Mouse (Mus musculus): Measurements from ENCODE around the gene Mlf2. TPM values are rescaled to one million over a fixed set of nuclear protein-coding genes. Genes with fewer than 3 reads are reported as not detected.

The Mlf2 gene
- 547 TPM for polyA plus RNA-seq (2012; fragmentation: generic; extraction: Trizol)
- long read RNA-seq, experiment 1, transcript Mlf2-201 (9 exons, 1,451 nt): minor isoform, 8 of 255 reads
- long read RNA-seq, experiment 1, transcript Mlf2-202 (9 exons, 1,475 nt): major isoform, 188 of 255 reads
- long read RNA-seq, experiment 1, partial matches to known transcripts: 25 of 255 reads
- long read RNA-seq, experiment 1, other reads (novel, unspliced or antisense): 34 of 255 reads
- long read RNA-seq, experiment 2, transcript Mlf2-201 (9 exons, 1,451 nt): minor isoform, 22 of 682 reads
- long read RNA-seq, experiment 2, transcript Mlf2-202 (9 exons, 1,475 nt): major isoform, 605 of 682 reads
- long read RNA-seq, experiment 2, partial matches to known transcripts: 22 of 682 reads
- long read RNA-seq, experiment 2, other reads (novel, unspliced or antisense): 33 of 682 reads

GRCm38 (mm10) chr6:124930754-124931524 lies at the start of gene Mlf2:
Gene Mlf2 (plus strand): TSS chr6:124931386.
- Histone ChIP-seq H3ac (ENCODE audit: control insufficient read depth, insufficient read length, low read depth) (peak within 1 kb of the TSS; percentile 90), H3K79me2 (ENCODE audit: control insufficient read depth, insufficient read depth) (peaks cover 41% of the 10 kb centered on the region), H3K4me3 (ENCODE audit: insufficient read depth, poor library complexity, severe bottlenecking) (peak within 1 kb of the TSS; percentile 79), H3K27me3 (ENCODE audit: control insufficient read depth, insufficient read depth, insufficient read length) (no peaks in the 10 kb centered on the region), H3K36me3 (ENCODE audit: control insufficient read depth, insufficient read depth) (peaks cover 36% of the 10 kb centered on the region), H3K79me3 (ENCODE audit: low read depth) (peaks cover 24% of the 10 kb centered on the region)
- TF ChIP-seq MYOG (IDR thresholded peaks at IDR 0.05; ENCODE audit: control insufficient read depth, extremely low read depth, insufficient read length): no peak
- peak; percentile 86 for TF ChIP-seq CTCF (IDR thresholded peaks at IDR 0.05; ENCODE audit: control insufficient read depth, insufficient read depth, insufficient read length)

GRCm38 (mm10) chr6:124881821-124882220 lies 49.4 kb upstream of the Mlf2 start:
- no peak overlapping the region for H3K4me3 ChIP-seq (ENCODE audit: insufficient read depth, poor library complexity, severe bottlenecking)
- TF ChIP-seq MAX (IDR thresholded peaks at IDR 0.05): no peak
- H3K79me2 ChIP-seq (ENCODE audit: control insufficient read depth, insufficient read depth): no peaks in the 10 kb centered on the region
- no peaks in the 10 kb centered on the region for H3K79me3 ChIP-seq (ENCODE audit: low read depth)
- H3ac ChIP-seq (ENCODE audit: control insufficient read depth, insufficient read length, low read depth): no peak overlapping the region
- H3K36me3 ChIP-seq (ENCODE audit: control insufficient read depth, insufficient read depth): no peaks in the 10 kb centered on the region
- H3K27me3 ChIP-seq (ENCODE audit: control insufficient read depth, insufficient read depth, insufficient read length): peaks cover 25% of the 10 kb centered on the region

- TF ChIP-seq USF1 (IDR thresholded peaks at IDR 0.05; ENCODE audit: low read depth) (no peak), FOSL1 (IDR thresholded peaks at IDR 0.05; ENCODE audit: insufficient read depth, low read length, poor library complexity, severe bottlenecking) (no peak), CEBPB (IDR thresholded peaks at IDR 0.05; ENCODE audit: low read depth) (no peak), MYOD1 (IDR thresholded peaks at IDR 0.05; ENCODE audit: control insufficient read depth, insufficient read length, low read depth) (no peak)
- H3K4me3 ChIP-seq (ENCODE audit: insufficient read depth, poor library complexity, severe bottlenecking): no peak overlapping the region
These were observed 47.8 kb upstream of the Mlf2 start for GRCm38 (mm10) chr6:124883351-124883750.

GRCm38 (mm10) chr6:124884714-124885500 lies 46.3 kb upstream of the Mlf2 start:
- no peak for TF ChIP-seq MYOD1 (IDR thresholded peaks at IDR 0.05; ENCODE audit: control insufficient read depth, insufficient read length, low read depth)
- H3K4me3 ChIP-seq (ENCODE audit: insufficient read depth, poor library complexity, severe bottlenecking): no peak overlapping the region

More at GRCm38 (mm10) chr6:124883351-124883750, 47.8 kb upstream of the Mlf2 start:
- no peak overlapping the region for H3ac ChIP-seq (ENCODE audit: control insufficient read depth, insufficient read length, low read depth)
- H3K79me2 ChIP-seq (ENCODE audit: control insufficient read depth, insufficient read depth): no peaks in the 10 kb centered on the region
- H3K79me3 ChIP-seq (ENCODE audit: low read depth): no peaks in the 10 kb centered on the region
- peaks cover 31% of the 10 kb centered on the region for H3K27me3 ChIP-seq (ENCODE audit: control insufficient read depth, insufficient read depth, insufficient read length)
- no peaks in the 10 kb centered on the region for H3K36me3 ChIP-seq (ENCODE audit: control insufficient read depth, insufficient read depth)

GRCm38 (mm10) chr6:124885956-124886381 lies 45.2 kb upstream of the Mlf2 start:
- Histone ChIP-seq H3K27me3 (ENCODE audit: control insufficient read depth, insufficient read depth, insufficient read length) (peaks cover 38% of the 10 kb centered on the region), H3K79me3 (ENCODE audit: low read depth) (no peaks in the 10 kb centered on the region), H3K79me2 (ENCODE audit: control insufficient read depth, insufficient read depth) (no peaks in the 10 kb centered on the region), H3K4me3 (ENCODE audit: insufficient read depth, poor library complexity, severe bottlenecking) (no peak overlapping the region), H3K36me3 (ENCODE audit: control insufficient read depth, insufficient read depth) (no peaks in the 10 kb centered on the region), H3ac (ENCODE audit: control insufficient read depth, insufficient read length, low read depth) (no peak overlapping the region)
- no peak for TF ChIP-seq CTCF (IDR thresholded peaks at IDR 0.05; ENCODE audit: control insufficient read depth, insufficient read depth, insufficient read length)

More at GRCm38 (mm10) chr6:124884714-124885500, 46.3 kb upstream of the Mlf2 start:
- Histone ChIP-seq H3K79me2 (ENCODE audit: control insufficient read depth, insufficient read depth) (no peaks in the 10 kb centered on the region), H3ac (ENCODE audit: control insufficient read depth, insufficient read length, low read depth) (no peak overlapping the region), H3K79me3 (ENCODE audit: low read depth) (no peaks in the 10 kb centered on the region), H3K36me3 (ENCODE audit: control insufficient read depth, insufficient read depth) (no peaks in the 10 kb centered on the region), H3K27me3 (ENCODE audit: control insufficient read depth, insufficient read depth, insufficient read length) (peaks cover 38% of the 10 kb centered on the region)

GRCm38 (mm10) chr6:124887986-124888385 lies 43.2 kb upstream of the Mlf2 start, which contains the start of gene Cd4:
Gene Cd4 (minus strand): TSS chr6:124888221.
- TF ChIP-seq FOSL1 (IDR thresholded peaks at IDR 0.05; ENCODE audit: insufficient read depth, low read length, poor library complexity, severe bottlenecking) (no peak), MYOG (IDR thresholded peaks at IDR 0.05; ENCODE audit: control insufficient read depth, extremely low read depth, insufficient read length) (no peak), MAX (IDR thresholded peaks at IDR 0.05) (no peak), MYOD1 (IDR thresholded peaks at IDR 0.05; ENCODE audit: control insufficient read depth, insufficient read length, low read depth) (no peak), USF1 (IDR thresholded peaks at IDR 0.05; ENCODE audit: low read depth) (no peak), CTCF (IDR thresholded peaks at IDR 0.05; ENCODE audit: control insufficient read depth, insufficient read depth, insufficient read length) (no peak), CEBPB (IDR thresholded peaks at IDR 0.05; ENCODE audit: low read depth) (no peak)

More at GRCm38 (mm10) chr6:124887986-124888385, 43.2 kb upstream of the Mlf2 start, which contains the start of gene Cd4:
- no peaks in the 10 kb centered on the region for H3K79me2 ChIP-seq (ENCODE audit: control insufficient read depth, insufficient read depth)
- H3ac ChIP-seq (ENCODE audit: control insufficient read depth, insufficient read length, low read depth): no peak within 1 kb of the TSS
- no peaks in the 10 kb centered on the region for H3K36me3 ChIP-seq (ENCODE audit: control insufficient read depth, insufficient read depth)
- no peaks in the 10 kb centered on the region for H3K79me3 ChIP-seq (ENCODE audit: low read depth)
- H3K4me3 ChIP-seq (ENCODE audit: insufficient read depth, poor library complexity, severe bottlenecking): no peak within 1 kb of the TSS
- peaks cover 38% of the 10 kb centered on the region for H3K27me3 ChIP-seq (ENCODE audit: control insufficient read depth, insufficient read depth, insufficient read length)
